Mouse (Mus musculus): ENCODE results near the gene Atxn7.

- TF ChIP-seq CTCF (IDR thresholded peaks at IDR 0.05; ENCODE audit: borderline replicate concordance, insufficient read depth, low read depth, low read length) (peak; percentile 49), POLR2A (IDR thresholded peaks at IDR 0.05; ENCODE audit: borderline replicate concordance, insufficient read depth, low read length) (no peak)
Measured at GRCm38 (mm10) chr14:14019155-14019894, 58.1 kb downstream of the Atxn7 start.
